Mouse (Mus musculus) ovary, postnatal 36 days (tissue): ENCODE results near the gene Dpt.
"Not testable (repeated sequence)": the region's sequence is repeated elsewhere in the genome, so short reads cannot be mapped to it uniquely, and the experiment has no call there.

Experiments used
- DNase-seq: peaks from one replicate; pipeline ENCODE4 v3.0.0; 2022; ENCODE audit warnings: low spot score, mixed read lengths

Dpt gene

DNA sequence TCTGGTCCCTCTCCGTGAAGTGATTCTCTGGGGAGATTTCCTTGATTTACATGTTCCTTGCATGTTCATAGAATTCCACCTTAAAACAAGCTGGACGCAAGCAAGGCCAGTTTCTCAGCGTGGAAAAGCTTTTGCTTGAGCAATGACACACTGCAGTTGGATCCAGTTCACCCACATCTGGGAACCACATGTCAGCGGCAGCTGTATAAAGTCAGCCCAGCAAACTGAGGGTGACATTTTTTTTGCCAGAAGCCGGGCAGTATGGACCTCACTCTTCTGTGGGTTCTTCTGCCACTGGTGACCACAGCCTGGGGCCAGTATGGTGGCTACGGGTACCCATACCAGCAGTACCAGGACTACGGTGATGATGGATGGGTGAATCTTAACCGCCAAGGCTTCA is at the start of gene Dpt:
Dpt (plus strand) TSS at position 174 of the 400 bp plus-strand sequence.
- DNase-seq: peak; percentile 12

GRCm38 (mm10) chr1:164753736-164754135 is 42.7 kb upstream of the Dpt start:
- DNase-seq: no peak

GRCm38 (mm10) chr1:164755671-164756070 is 40.8 kb upstream of the Dpt start:
- no peak for DNase-seq

GRCm38 (mm10) chr1:164756951-164757350 is 39.5 kb upstream of the Dpt start:
- no peak for DNase-seq

- DNase-seq: no peak
Measured at GRCm38 (mm10) chr1:164758401-164758800, 38.0 kb upstream of the Dpt start.

GRCm38 (mm10) chr1:164762276-164762675 is 34.2 kb upstream of the Dpt start:
- DNase-seq: peak; percentile 12

- no peak for DNase-seq
Measured at GRCm38 (mm10) chr1:164766646-164767045, 29.8 kb upstream of the Dpt start.

DNA sequence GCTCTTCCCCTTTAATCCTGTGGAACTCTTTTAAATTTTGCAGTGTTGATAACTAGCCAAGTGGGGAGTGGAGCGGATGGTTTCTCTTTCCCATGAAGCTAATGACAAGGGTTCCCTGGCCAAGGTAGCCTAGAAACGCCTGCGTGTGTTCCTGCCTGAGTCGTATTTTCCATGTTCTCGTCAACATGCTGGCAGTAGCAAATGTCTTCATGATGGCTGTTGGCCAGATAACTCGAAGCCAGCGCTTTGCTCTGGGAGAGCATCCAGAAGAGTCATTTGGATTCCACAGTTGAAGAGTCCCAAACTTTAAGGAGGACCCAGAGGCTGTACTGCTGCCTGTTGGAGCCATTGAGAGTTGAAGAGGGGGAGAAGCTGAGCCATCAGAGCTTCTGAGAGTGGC is 25.8 kb upstream of the Dpt start:
- DNase-seq: peak; percentile 50

DNA sequence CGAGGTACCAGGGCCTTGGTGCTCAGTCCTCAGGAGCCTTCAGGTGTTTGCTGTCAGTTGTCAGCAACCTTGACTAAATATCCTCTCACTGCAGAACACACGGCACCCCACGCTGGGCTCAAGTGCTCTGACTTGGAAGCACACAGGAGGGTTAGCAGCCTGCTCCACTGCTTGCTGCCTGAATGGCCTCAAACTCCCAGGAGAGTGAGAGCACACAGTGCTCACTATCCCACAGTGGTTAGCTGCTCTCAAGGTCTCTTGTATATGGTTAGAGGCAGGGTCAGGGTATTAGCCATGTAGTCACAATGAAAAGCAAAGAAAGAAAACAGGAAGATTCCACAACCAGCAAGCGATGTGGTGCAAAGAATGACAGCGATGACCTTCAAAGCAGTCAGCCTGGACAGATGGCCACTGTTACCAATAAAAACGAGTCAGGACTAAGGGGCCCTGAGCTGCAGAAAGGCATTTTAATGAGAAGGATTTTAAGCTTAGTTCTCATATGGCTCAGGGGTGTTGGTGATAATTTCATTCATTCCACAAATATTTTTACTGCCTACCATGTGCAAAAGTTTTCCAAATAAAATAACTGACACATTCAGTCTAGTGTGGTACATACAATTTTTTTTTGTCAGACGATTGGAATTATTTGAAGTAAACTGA is 15.5 kb upstream of the Dpt start:
- no peak for DNase-seq

DNA sequence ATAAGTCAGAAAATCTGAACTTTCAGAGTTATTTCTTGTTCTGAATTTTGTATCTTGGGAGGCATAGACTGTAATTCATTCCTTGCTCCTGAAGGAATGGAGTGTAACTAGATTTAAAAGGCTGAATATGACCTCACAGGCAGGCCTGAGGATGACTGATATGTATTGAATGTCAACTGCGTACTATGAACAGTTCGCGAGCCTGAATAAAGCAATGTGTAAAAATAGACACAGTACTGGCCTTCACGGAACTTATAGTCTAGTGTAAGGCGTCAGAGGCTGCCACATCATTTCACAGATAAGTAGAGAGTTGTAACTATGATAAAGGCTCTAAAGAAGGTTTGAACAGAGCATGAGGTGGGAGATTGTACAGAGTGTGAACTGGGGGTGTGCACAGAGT is 10.3 kb upstream of the Dpt start:
- no peak for DNase-seq

GRCm38 (mm10) chr1:164787771-164788170 is 8.7 kb upstream of the Dpt start:
- no peak for DNase-seq

DNA sequence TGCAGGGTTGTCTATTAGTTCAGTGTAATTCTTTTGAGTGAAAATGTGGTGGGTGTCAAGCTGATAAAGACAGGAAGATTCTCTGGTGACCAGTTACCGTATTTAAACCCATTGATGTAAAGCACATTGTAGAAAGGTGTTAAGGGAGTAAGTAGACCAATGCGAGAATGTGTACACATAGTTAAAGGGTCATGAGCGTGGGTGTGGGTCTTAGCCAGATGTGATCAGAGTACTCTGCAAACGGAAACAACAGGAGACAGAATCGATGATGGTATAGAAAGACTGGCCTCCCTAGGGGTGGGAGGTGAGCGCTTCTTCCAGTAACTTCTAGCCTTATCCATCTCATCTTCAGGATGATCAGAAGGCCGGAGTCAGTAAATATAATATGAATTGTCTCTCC is 8.2 kb upstream of the Dpt start:
- no peak for DNase-seq

DNA sequence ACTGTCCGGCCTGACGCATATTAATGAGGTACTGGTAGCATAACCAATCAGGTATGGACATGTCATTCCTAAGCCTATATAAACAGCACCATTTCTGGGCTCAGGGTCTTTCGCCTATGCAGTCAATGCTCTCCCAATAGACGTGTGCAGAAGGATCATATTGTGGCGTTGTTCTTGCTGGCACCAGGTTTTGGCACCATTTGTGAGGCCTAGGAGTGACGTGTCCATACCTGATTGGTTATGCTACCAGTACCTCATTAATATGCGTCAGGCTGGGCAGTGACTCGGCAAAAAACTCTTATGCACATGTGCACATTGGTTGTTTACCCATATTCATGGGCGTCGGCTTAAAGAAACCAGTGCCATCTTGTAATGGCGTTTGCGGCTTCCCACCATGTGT is 6.1 kb upstream of the Dpt start:
- not testable (repeated sequence) for DNase-seq

DNA sequence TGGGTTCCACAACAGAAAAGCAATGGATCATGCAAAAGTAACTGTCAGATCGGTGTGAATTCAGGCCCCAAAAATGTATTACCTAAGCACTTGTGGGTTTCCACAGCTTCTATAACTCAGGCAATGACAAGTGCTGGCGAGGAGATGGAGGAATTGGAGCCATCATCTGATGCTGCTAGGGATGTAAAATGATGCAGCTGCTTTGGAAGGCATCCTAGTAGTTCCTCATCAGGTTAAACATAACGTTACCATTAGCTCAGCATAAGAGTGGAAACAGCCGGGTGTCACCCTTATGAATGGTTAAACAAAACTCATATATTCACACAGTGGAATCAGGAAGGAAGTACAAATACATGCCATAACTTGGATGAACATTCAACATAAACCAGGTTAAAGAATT is 3.4 kb upstream of the Dpt start:
- no peak for DNase-seq

- DNase-seq: no peak
Measured at GRCm38 (mm10) chr1:164797746-164798285, 1.4 kb downstream of the Dpt start.

DNA sequence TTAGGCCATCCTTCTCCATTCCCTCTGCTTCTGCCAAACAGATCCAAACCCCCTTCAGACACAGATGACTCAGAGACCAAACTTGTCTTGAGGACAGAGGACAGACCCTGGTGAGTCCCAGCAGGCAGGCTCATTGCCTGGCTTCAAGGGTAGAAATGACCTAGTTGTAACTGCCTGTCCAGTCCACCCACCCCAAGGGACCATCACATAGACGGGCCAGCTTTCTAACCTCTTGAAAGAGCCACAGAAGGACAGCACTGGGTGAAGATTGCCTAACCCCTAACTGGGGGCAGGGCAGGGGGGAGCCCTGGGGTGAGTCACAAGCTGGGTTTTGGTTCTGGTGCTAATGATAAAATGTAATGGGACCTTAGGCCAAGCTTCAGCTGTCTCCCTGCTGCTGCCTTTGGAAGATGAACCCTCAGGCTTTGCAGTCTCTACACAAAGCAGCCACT is 2.1 kb downstream of the Dpt start:
- peak; percentile 11 for DNase-seq

DNA sequence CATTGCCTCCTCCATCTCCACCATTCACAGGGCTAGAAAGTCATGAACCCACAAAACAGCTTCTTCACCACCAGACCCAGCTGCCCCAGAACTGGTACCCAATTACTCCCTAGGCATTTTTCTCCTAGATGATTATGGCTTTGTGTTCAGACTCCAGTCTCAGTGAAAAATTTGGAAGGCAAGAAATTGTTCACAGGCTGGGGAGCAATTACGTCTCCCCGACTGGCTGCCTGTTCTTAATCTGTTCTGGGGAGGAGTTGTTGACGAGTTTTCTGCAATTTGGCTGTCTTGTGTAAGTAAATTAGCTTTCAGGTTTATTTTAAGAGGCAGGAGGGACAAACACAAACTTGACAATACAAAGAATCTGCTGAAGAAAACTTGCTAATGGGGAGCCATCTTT is 2.7 kb downstream of the Dpt start:
- no peak for DNase-seq

DNA sequence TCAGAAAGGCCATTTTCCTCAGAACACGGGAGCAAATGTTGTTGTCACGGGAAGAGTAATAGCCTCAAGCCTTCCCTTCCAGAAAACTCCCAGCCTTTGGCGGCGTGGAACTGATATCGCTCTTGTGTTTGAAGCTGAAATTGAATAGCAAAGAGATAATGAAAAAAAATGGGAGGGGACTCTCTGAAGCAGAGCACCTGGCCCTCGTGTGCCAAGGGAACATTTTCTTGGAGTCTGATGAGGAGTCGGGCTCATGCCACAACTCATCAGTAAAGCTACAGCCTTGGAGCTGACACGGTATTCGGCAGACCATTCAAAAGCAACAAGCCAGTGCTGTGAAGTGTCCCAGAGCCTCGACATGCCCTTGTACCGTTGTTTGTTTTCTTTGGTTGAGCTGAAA is 7.8 kb downstream of the Dpt start:
- no peak for DNase-seq

DNA sequence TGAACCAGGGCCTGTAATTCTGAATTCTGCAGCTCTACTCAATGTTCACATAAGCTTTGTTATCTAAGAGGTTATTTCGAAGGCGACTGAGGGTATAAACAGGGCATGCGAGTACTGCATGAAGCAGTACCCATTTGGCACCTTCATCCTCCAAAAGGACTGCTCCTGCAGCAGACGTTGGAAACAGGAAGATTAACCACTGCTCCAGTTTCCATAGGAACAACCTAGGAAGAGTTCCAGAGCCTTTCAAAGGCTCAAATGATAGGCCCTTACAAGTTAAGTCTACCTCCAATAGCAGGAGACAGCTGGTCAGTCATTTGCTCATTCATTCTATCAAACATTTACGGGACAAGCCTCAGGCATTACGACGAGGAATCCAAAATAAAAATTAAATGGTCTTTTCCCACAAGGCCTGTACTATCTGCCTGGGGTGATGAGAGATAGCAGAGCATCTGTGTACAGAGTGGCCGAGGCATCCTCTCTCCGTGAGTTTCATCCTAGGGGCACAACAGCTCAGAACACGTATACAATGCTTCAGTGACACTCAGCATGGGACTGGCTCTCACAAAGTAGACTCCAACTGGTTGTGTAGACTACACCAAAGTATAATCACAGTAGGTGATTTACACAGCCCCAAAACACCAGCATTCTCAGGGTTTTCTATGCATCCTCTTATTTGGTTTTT is 8.4 kb downstream of the Dpt start:
- DNase-seq: no peak

- no peak for DNase-seq
Measured at GRCm38 (mm10) chr1:164809371-164809770, 12.9 kb downstream of the Dpt start.

- no peak for DNase-seq
Measured at GRCm38 (mm10) chr1:164811296-164811695, 14.9 kb downstream of the Dpt start.

GRCm38 (mm10) chr1:164814243-164814642 is 17.8 kb downstream of the Dpt start:
- no peak for DNase-seq

DNA sequence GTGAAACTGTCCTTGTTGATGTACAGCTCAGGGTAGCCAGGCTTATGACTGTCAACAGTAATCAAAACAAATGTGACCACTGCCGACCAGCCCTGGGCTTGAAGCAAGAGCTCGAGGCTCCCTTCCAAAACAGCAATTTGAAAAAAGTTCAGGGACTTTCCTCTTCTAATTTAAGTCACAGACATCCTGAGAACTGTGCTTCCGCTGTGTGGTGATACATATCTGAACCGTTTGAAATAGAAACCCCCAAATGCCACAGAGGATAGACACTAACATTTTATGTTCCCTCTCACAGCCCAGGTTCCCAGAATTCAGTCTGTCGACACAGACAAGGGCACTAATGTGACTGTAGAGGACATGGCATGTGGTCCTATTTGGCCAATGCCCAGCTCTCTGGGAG is 18.9 kb downstream of the Dpt start:
- DNase-seq: no peak

DNA sequence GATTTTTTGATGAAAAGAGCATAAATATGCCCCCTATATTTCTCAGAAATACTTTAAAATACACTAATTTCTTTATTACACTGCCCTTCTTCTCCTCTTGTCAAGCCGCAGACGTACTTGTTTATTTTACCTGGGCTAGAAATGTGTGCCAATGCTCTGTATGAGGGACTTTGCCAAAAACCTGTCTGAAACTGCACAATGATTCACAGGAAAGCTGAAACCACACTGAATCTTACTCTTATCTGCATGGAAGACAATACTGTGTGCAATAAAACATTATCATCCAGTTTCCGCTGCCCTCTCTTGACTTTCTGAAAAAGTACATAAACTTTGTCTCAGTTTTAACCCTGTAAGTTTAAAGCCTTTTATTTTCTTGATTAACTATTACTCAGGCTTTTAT is 20.9 kb downstream of the Dpt start:
- DNase-seq: no peak
